Mouse (Mus musculus) adrenal gland, adult 2 months (tissue): ENCODE results near the gene Eif4e1b. TPM values are rescaled to one million over a fixed set of nuclear protein-coding genes. Genes with fewer than 3 reads are reported as not detected.

Experiments
- DNase-seq: peaks from one replicate; pipeline ENCODE4 v3.0.0; 2021
- polyA plus RNA-seq: library from polyadenylated mRNA; depleted of rRNA; stranded (reverse); fragments of >200 nt; gene quantifications from 2 replicates; pipeline ENCODE4 v1.2.3, GENCODE M21; 2012
- total RNA-seq, 2 experiments: library from RNA; stranded (reverse); gene quantifications; 2 replicates each; pipeline ENCODE4 v1.2.3; 2021

Eif4e1b gene
- total and polyA plus RNA-seq, 3 experiments: not detected

DNA sequence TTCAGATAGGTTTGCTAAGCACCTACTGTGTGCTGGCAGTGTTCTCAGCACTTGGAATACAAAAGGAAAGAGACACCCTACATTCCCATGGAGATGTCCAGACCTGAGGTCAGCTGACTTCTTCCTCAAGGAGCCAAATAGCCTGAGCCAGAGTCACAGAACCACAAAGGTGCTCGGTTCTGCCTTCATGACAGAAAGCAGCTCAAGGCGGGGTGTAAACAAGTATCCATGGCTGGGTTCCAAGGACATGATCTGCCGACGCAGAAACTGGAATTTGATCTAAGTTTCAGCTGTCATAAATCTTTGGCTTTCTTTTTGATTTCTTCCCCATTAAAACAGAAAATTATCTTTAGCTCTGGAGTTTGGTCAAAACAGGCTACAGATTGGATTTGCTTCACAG is 16.4 kb downstream of the Eif4e1b start:
- peak; percentile 20 for DNase-seq

DNA sequence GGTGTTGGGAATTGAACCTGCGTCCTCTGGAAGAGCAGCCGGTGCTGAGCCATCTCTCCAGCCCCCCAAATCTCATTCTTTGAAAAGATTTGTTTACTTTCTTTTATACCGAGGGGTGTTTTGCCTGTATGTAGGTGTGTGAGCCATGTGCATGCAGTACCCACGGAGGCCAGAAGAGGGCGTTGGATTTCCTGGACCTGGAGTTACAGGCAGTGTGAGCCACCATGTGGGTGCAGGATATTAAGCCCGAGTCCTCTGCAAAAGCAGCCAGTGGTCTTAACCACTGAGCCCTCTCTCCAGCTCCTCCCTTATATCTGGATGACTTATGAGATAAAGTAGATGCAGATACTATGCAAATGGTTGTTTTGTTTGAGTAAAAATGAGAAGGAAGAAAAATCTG is 19.2 kb downstream of the Eif4e1b start:
- no peak for DNase-seq

DNA sequence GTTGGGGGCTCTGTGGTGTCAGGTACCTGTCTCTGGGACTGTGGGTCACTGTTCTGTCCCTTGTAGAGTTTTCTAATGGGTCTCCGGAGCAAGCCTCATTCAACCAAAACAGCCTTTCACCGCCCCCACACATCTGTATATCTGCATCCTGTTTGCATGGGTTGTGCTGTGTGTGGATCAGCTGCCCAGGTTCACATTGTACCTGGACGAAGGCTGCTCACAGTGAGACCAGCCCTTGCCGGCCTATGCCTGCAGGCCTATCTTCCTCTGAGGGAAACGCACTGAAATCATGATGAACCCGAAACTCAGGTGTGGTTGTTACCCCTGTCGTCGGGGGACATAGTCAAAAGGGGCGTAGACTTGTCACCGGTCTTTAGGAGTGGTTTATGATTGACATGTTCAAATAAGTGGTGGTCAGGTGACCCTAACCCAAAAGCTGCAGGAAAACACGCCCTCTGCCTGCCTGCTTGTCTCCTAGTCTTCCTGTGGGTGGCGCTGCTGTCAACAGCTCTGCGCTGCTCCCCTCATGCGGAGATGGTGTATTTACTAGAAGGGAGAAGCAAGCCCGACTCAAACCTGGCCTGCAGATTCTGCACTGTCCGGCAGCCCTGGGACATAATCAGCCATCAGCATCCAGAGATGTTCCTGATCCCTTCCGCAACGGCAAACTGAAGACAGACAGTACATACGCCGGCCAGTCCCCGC is 21.5 kb downstream of the Eif4e1b start:
- no peak for DNase-seq

DNA sequence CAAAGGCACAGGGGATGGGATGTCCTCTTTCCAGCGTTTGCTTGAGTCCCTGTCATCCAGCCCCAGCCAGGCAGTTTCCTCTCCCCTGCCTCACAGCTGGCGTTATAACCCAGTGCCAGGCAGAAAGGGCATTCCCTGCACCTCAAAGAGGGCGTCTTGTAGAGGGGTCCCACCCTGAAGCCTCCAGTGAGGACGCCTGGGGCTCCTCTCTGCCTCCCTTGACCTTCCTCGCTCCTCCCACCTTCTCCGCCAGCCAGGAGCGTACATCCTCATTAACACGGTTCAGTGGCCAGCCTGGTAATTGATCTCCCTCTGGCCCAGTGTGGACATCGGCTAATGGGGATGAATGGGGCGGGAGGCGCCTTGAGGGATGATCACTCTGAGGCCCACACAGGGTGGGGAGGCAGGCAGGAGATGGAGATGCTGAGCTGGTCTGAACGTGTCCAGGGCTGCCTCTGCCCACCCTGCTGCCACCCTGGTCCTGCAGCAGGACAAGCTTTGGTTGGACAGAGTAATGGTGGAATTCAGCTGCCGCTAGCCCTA is 22.7 kb downstream of the Eif4e1b start:
- no peak for DNase-seq

DNA sequence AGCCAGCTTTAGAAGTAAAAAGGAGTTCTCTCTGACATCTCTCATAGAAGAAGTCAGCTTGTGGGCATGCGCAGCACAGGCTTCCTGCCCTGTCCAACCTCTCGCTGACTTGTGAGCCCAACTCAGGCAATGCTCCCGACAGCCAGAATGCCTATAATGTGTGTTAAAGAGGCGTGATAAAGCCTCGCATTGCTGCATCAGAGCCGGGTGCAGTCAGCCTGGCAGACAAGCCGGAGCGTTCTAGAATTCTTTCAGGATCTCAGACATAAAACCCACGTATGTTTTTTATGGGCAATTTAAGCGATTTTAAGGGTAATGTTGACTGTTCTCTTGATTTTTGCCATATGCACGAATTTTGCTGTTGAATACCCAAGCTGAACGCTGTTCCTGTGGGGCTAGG is 24.3 kb downstream of the Eif4e1b start:
- DNase-seq: no peak

DNA sequence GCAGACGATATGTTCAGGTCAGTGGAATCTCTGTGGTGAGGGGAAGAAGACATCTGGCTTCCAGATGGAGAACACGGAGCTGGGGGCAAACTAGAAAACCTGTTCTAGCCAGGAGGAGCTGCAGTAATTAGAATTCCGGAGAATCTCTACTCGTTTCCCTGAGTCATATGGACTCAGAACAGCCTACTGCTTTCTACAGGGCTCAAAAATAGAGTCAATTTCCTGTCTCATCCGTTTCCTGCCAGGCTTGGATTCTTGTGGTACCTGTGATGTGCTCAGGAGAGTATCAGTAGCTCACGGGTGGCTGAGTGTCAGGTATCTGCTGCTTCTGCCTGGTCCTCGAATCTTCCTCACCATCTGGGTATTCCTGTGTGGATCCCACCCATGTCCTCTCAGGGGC is 27.7 kb downstream of the Eif4e1b start:
- DNase-seq: no peak

DNA sequence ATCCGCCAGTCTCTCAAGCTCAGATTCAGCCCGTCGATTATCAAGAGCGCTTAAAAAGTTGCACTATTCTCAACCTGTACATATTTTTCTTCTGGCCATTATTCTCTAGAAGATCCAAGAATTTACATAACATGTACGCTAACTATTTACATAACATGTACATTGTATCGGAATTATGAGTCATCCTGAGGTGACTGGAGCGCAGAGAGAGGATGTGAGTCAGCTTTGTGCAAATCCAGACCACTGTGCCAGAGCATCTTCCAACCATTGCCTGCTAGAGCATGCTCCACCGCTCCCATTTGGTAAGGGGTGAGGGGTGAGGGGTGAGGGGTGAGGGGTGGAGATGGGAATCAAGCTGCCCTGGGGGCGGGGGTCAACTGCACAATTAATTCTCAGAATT is 29.6 kb downstream of the Eif4e1b start:
- DNase-seq: no peak

DNA sequence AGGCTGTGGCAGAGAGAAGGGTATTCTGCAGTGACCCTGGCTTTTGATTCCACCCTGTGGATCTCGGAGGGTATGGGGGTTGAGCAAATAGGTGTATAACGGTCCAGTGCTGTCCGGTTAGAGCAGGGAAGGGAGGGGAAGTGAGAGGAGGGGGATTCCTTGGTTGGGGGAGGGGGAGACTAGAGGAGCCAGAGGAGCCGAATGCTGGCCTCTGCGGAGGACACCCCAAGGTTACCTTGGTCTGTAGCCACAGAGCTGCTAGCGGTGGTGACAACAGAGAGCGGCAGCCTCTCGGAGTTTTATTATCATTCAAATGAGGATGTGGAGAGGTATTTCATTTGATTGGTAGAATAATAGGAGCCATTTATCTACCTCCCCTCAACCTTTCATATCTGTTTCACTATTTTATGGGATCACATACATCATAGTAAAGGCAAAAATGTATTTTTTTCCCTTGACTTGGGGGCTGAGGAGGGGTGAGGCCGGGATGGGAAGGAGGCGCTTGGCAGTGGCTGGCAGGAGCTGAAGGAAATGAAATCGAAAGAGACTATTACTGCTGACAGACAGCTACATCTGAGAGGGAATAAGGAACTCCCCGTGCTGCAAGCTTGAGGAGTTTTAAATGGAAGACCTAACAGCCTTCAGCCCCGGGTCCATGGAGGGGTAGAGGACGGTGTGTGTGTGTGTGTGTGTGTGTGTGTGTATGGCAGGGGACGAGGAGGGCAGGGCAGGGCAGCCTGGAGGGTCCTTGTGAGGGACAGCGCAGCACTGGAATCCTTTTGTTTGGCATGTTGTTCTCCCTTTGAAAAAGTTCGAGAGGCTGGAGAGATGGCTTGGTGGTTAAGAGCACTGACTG is 34.8 kb downstream of the Eif4e1b start:
- no peak for DNase-seq

DNA sequence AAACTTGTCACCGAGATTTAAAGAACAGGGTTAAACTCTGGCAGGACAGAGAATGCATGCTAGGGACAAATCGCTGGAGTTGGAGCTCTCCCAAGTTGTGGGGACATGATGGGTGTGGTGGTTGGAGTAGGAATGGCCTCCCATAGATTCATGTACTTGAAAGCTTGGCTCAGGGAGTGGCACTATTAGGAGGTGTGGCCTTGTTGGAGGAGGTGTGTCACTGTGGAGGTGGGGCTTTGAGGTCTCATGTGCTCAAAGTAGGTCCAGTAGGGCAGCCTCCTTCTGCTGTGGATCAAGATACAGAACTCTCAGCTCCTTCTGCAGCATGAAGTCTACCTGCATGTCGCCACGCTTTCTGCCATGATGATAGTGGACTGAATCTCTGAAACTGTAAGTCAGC is 37.3 kb downstream of the Eif4e1b start:
- no peak for DNase-seq

DNA sequence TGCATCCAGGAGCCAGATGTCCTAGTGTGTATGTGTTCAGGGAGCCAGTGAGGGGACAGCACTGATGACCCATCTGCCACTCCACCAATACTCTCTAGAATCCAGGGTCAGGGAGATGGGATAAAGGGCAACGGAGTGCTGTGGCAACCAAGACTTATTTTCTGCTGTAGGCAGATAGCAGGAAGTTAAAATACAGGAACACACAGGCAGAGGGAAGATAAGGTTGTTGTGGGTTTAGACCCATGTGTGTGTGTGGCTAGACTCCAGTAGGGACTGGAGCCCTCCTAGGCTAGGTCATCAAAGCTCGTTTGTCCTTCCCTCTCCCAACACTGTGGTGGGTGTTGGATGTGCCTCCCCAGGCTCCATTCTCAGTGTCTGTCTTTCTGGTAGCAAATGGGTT is 38.1 kb downstream of the Eif4e1b start:
- DNase-seq: no peak

DNA sequence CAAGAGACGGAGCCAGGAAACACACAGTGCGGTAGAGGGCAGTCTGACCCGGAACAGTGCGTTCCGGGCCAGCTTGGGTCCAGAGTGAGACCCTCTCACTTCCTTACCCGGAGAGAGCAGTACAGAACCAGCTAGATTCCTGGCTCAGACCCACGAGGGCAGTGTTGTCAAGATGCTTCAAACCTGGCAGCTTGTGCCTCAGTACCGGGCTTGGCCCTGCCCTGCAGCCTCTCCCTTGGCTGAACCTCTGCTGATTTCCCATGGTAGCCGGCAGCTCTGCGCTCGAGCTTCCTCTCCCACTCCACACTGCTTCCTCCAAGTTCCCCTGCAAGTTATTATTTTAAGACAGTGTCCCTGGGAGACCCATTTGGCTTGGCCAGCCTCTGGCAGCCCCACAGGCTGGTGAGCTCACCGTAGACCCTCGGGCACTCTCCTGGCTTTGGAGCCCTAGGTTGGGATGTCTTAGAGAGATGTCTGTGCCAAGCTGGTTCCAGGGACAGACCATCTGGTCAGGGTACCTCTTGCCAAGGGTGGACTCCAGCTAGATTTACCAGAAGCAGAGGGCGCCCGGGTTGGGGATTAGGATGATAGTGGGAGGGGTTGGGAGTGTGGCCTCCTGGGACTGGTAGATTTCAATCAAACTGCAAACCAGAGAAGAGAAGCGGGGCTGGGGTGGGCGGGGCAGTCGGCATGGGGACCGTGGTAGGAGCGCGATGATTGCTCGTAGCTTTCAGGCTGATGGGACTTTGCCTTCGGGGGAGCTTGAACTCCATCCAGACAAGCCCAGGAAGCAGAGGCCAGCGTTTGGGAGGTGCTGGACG is 40.5 kb downstream of the Eif4e1b start:
- DNase-seq: peak; percentile 19

DNA sequence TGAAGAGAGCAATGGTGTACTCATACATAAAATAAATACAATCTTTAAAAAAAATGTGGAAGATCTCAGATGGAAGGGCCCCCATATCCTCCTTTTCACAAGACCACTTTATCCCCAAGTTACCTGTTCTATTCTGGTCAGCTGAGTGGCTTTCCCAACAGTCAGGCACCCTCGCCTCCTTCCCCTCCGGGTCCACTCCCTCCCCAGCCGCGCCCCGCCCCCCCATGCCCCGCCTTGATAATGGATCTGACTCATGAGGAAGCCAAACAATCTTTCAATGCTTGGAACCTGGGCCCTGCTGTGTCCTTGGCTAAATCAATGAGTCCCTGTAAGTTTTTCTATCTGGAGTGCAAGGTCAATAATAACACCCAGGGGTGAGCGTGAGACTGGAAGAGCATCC is 44.2 kb downstream of the Eif4e1b start:
- DNase-seq: no peak

DNA sequence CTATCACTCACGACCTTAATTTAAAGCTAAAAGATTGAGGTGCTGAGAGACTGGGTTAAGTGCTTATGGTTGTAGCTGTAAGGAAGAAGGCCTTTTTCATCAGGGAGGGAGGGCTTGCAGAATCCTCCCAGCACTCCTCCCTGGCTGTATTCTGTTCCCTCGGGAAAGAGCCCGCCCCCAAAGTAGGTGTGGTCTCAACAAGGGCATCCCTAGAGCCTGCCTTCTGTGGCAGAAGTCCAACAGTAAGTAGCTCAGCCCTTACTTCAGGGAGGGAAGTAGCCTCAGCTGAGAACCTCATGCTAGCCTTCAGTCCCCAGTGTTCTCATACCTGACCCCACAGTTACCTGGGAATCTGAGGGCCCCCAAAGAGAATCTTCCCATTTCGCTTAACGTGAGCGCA is 44.7 kb downstream of the Eif4e1b start:
- DNase-seq: peak; percentile 42

DNA sequence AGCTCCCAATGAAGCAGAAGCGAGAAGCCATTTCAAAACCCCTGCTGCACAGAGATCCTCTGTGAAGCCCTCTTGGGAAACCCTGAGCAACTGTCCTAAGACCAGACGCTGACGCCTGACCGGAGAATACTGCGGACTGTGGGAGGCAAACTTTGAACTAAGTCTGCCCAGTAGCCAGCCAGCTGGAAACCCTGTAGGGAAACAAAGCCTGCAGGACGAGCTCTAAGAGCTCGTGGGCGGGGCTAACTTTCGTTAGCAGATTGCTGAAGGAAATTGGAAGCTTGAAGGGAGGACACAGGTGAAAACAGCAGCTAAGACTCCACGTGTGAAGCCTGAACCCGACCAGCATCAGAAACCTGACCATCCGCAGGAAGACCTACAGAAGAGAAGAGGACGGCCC is 45.7 kb downstream of the Eif4e1b start:
- no peak for DNase-seq

DNA sequence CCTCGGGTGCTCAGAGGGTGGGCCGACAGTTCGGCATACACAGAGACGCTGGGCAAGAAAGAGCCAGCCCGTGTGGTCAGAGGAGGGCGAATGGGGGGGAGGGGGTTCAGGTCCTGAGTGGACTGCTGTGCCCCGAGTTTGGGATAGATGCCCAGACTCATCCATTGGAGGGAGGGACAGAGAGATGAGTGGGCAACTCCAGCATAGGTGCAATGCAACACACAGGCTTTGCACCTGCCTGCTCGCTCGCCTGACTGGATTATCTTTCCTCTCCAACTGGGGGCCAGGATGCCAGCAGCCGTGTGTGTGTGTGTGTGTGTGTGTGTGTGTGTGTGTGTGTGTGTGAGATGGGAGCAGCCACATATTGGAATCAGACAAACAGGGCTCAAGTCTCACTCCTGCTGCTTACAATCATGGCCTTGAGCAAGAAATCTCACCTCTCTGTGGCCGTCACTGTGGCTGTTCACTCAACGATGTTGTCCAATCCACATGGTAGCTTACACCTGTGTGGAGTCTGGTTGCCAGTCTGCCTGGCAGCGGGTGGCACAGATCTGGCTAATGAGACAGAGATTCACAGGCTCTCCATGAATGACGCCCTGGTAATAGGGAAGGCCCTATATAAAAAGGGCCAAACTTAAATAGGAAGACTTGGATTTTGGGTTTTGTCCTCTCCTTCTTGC is 52.7 kb downstream of the Eif4e1b start:
- DNase-seq: no peak

DNA sequence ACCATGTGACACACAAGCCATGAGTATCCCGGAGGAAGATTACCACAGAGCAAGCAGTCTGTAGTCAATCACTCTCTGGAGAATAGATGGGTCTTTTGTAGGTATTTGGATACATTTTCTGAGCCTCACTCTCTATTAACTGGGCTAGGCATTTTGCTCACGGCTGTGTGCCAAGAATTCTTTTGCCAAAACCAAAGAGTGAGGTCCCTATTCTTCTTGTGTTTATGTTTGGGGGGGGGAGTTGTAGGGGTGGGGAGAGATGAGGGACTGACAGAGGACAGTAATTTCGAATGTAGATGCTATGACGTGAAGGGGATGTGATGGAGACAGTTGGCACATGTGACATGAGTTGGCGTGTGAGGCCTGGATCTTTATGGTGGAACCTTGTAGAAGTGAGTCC is 53.3 kb downstream of the Eif4e1b start:
- DNase-seq: no peak

DNA sequence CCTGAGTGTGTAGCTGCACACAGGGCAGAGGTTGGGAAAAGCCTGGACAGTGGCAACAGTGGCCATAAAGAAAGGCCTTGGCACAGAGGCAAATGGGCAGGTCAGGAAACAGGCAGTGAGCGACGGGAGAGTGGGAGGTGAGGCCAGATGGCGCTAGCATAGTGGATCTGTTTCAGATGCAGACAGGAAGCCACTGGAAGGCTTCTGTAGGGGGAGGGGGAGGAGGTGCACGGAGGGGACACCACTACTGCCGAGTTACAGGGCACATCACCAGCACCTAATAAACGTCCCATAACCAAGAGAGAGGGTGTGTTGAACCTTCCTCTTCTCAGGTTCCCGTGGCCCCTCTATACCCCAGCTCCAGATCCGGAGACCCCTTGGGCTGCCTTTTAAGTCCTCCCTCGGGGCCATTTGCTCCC is 53.7 kb downstream of the Eif4e1b start:
- no peak for DNase-seq
